Mouse (Mus musculus) heart, postnatal 0 days (tissue): ENCODE data around the gene Prss29.

Source experiments
- CTCF ChIP-seq: IDR thresholded peaks from 2 replicates; pipeline ENCODE4 v1.5.1; 2016; ENCODE audit warnings: antibody characterized with exemption, control low read depth, low read depth
- EP300 ChIP-seq: IDR thresholded peaks from 2 replicates; pipeline ENCODE4 v1.6.1; 2016; ENCODE audit warnings: antibody characterized with exemption, low read depth

- TF ChIP-seq CTCF (no peak), EP300 (no peak)
Measured at GRCm38 (mm10) chr17:25320819-25321218, 2.4 kb downstream of the Prss29 start.
